Comparison of ENCODE assay signal across 9 mouse cellular contexts in the genomic region with DNA sequence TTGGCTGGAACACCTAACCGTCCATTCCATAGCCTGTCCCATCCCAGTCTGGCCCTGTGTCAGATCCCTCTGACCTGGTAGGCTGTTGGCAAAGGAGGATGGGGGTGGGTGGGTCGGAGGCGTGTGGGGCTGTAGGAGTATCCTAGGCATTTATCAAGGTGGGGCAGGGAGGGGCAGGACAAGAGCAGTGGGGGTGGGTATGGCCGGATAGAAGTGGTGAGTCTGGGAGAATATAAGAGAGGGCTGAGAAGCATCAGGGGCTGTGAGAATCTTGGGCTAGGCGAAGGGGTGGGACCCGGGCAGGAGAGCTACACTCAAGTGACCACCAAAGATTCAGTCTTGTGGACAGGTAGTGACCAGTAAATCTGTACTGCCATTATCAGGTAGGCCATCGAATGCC. TPM values are rescaled to one million over a fixed set of nuclear protein-coding genes. Genes with fewer than 3 reads are reported as not detected.
DNase-seq lines count a peak whose midpoint lies in the region; ATAC-seq lines count a peak whose summit lies in the region.
"Had no signal": no experiment of that assay in that cellular context is flagged by ENCODE, and none has a peak within 500 bp of the region (broad histone marks: within the 10 kb centered on the region; RNA-seq: fewer than 3 reads in every experiment).

No protein-coding gene starts in this region.

- H3K9me3 ChIP-seq in heart, embryonic 14.5 days (ENCODE audit: control insufficient read depth, low read length): no peaks in the 10 kb centered on the region
- no peaks in the 10 kb centered on the region for H3K9me3 ChIP-seq in hindbrain, embryonic 14.5 days (ENCODE audit: control insufficient read depth, low read length)
- no peaks in the 10 kb centered on the region for H3K9me3 ChIP-seq in midbrain, embryonic 12.5 days

- peaks cover 4% of the 10 kb centered on the region; the same call in 1 of the 2 replicates for H3K27me3 ChIP-seq in heart, embryonic 14.5 days (ENCODE audit: control insufficient read depth, insufficient read depth, low read length)
- H3K27me3 ChIP-seq in hindbrain, embryonic 14.5 days (ENCODE audit: control insufficient read depth, insufficient read depth, low read length): peaks cover 13% of the 10 kb centered on the region
- H3K27me3 ChIP-seq in midbrain, embryonic 12.5 days: peaks cover 40% of the 10 kb centered on the region

- H3K4me1 ChIP-seq in heart, embryonic 14.5 days (ENCODE audit: control insufficient read depth in 2 of 2, insufficient read depth in 2 of 2, low read length in 2 of 2): peaks cover 9 to 22% of the 10 kb centered on the region in 2 experiments
- H3K4me1 ChIP-seq in hindbrain, embryonic 14.5 days (replicated peaks; ENCODE audit: control insufficient read depth, insufficient read depth, low read length): 0 out of 2 replicates have a peak, but pooled peaks cover 3% of the 10 kb centered on the region
- H3K4me1 ChIP-seq in midbrain, embryonic 12.5 days: peaks cover 18% of the 10 kb centered on the region

- intact Hi-C loops in gastrocnemius, postnatal 36 days (cut with DNase I): no loop called here

- H3K9ac ChIP-seq in heart, embryonic 14.5 days (ENCODE audit: low read length): peak overlapping the region; percentile 55; the same call in 1 of the 2 replicates
- peak overlapping the region; percentile 46 for H3K9ac ChIP-seq in hindbrain, embryonic 14.5 days
- no peak overlapping the region for H3K9ac ChIP-seq in midbrain, embryonic 12.5 days (replicated peaks)

- no peak for ATAC-seq in heart, embryonic 14.5 days (ENCODE audit: insufficient number of reproducible peaks, insufficient read depth, low FRiP score, low read depth)
- ATAC-seq in hindbrain, embryonic 14.5 days (ENCODE audit: low FRiP score): 0 out of 2 replicates have a peak, but pooled peaks have one; percentile 11
- peak; percentile 52; the same call in 1 of the 2 replicates for ATAC-seq in midbrain, embryonic 12.5 days (ENCODE audit: low FRiP score, low read depth)

- H3K4me2 ChIP-seq in heart, embryonic 14.5 days (ENCODE audit: low read length): peak overlapping the region; percentile 79
- H3K4me2 ChIP-seq in hindbrain, embryonic 14.5 days (replicated peaks): peak overlapping the region; percentile 64
- peak overlapping the region; percentile 72 for H3K4me2 ChIP-seq in midbrain, embryonic 12.5 days (replicated peaks)

- H3K4me3 ChIP-seq in heart, embryonic 14.5 days (ENCODE audit: control insufficient read depth in 1 of 2, insufficient read depth in 1 of 2, low read depth in 1 of 2, low read length in 2 of 2): peak overlapping the region; percentile 29 to 32; a peak in 2 of 4 replicates
- peak overlapping the region; percentile 33 for H3K4me3 ChIP-seq in hindbrain, embryonic 14.5 days (replicated peaks; ENCODE audit: low read length)
- peak overlapping the region; percentile 41; the same call in 1 of the 2 replicates for H3K4me3 ChIP-seq in midbrain, embryonic 12.5 days

- WGBS in heart, embryonic 14.5 days: 73% methylated on average over 7 of the region's 7 CpGs
- WGBS in hindbrain, embryonic 14.5 days: 68% methylated on average over 7 of the region's 7 CpGs
- 67% methylated on average over 7 of the region's 7 CpGs for WGBS in midbrain, embryonic 12.5 days

- no peak overlapping the region for H3K27ac ChIP-seq in heart, embryonic 14.5 days (replicated peaks in 1 of 2; ENCODE audit: control insufficient read depth in 1 of 2, insufficient read depth in 1 of 2, low read depth in 2 of 2, low read length in 2 of 2)
- H3K27ac ChIP-seq in hindbrain, embryonic 14.5 days: no peak overlapping the region
- H3K27ac ChIP-seq in midbrain, embryonic 12.5 days (replicated peaks): no peak overlapping the region

- no peak for DNase-seq in heart, adult 18-20 months
- DNase-seq in ZHBTc4 (ENCODE audit: low read depth, low spot score): peak; percentile 41
- DNase-seq in hindbrain, embryonic 14.5 days (ENCODE audit: low spot score): no peak
- no peak for DNase-seq in urinary bladder, postnatal 4 days (ENCODE audit: low spot score in 2 of 2)
- DNase-seq in urinary bladder, postnatal 14 days (ENCODE audit: low spot score): no peak
- DNase-seq in gastrocnemius, postnatal 36 days: no peak

- no peaks in the 10 kb centered on the region for H3K36me3 ChIP-seq in heart, embryonic 14.5 days (ENCODE audit: control insufficient read depth, insufficient read depth, low read length)
- no peaks in the 10 kb centered on the region for H3K36me3 ChIP-seq in hindbrain, embryonic 14.5 days (replicated peaks; ENCODE audit: control insufficient read depth, insufficient read depth)
- no peaks in the 10 kb centered on the region for H3K36me3 ChIP-seq in midbrain, embryonic 12.5 days

RNA-seq across cellular contexts. Expression of a gene that starts 0.7 kb away (rescaled TPM):
- polyA plus RNA-seq in heart, embryonic 14.5 days (2014; fragmentation: Nextera tagmentation; extraction: Ambion mirVana): 39.4 and 44.1 TPM in 2 replicates
- total RNA-seq in heart, adult 18-20 months (2021): 100 to 1,000 TPM; 189 to 209 TPM
- 10.5 and 10.6 TPM in 2 replicates for polyA plus RNA-seq in hindbrain, embryonic 14.5 days (2014; fragmentation: Nextera tagmentation; extraction: Ambion mirVana)
- polyA plus RNA-seq in midbrain, embryonic 12.5 days (2016; fragmentation: Nextera tagmentation; extraction: Ambion mirVana): 38.7 and 39.0 TPM in 2 replicates
- 1 to 10 TPM; 4.3 to 5.5 TPM for total RNA-seq in gastrocnemius, postnatal 36 days (2021)

RNA-seq across cellular contexts. Expression of a gene that starts 27.6 kb away (rescaled TPM):
- not detected in 2 replicates for polyA plus RNA-seq in heart, embryonic 14.5 days (2014; fragmentation: Nextera tagmentation; extraction: Ambion mirVana)
- under 1 TPM in 1 of 2 experiments, not detected in 1; 0.28 TPM for total RNA-seq in heart, adult 18-20 months (2021)
- polyA plus RNA-seq in hindbrain, embryonic 14.5 days (2014; fragmentation: Nextera tagmentation; extraction: Ambion mirVana): 0.25 and 0.46 TPM in 2 replicates
- polyA plus RNA-seq in midbrain, embryonic 12.5 days (2016; fragmentation: Nextera tagmentation; extraction: Ambion mirVana): 0.15 TPM in 1 of 2 replicates, not detected in the other
- not detected for total RNA-seq in gastrocnemius, postnatal 36 days (2021)

RNA-seq across cellular contexts. Expression of a gene that starts 54.4 kb away (rescaled TPM):
- polyA plus RNA-seq in heart, embryonic 14.5 days (2014; fragmentation: Nextera tagmentation; extraction: Ambion mirVana): not detected in 2 replicates
- not detected for total RNA-seq in heart, adult 18-20 months (2021)
- polyA plus RNA-seq in hindbrain, embryonic 14.5 days (2014; fragmentation: Nextera tagmentation; extraction: Ambion mirVana): not detected in 2 replicates
- not detected in 2 replicates for polyA plus RNA-seq in midbrain, embryonic 12.5 days (2016; fragmentation: Nextera tagmentation; extraction: Ambion mirVana)
- not detected for total RNA-seq in gastrocnemius, postnatal 36 days (2021)
- total RNA-seq: layer of hippocampus, postnatal 10 days had no signal
